Mouse (Mus musculus) intestine, embryonic 15.5 days (tissue): ENCODE measurements around the gene Phlda1. TPM values are rescaled to one million over a fixed set of nuclear protein-coding genes. Genes with fewer than 3 reads are reported as not detected.

Experiments
- polyA plus RNA-seq: library from polyadenylated mRNA; unstranded; fragments of >200 nt; fragmentation: Nextera tagmentation; extraction: Ambion mirVana; gene quantifications from 2 replicates; pipeline ENCODE4 v1.2.1, GENCODE M21; 2015

The Phlda1 gene
- polyA plus RNA-seq, 1 experiment from 2014 or later: 43.2 TPM

Other genes with a start within 250 kb of the Phlda1 start
- gene Bbs10, start 207.6 kb upstream of the Phlda1 start, polyA plus RNA-seq: 4.2 and 5.4 TPM in 2 replicates
- gene Nap1l1, start 33.1 kb upstream of the Phlda1 start, polyA plus RNA-seq: 168 and 196 TPM in 2 replicates